Mouse (Mus musculus) splenic B cell, adult 2 months (primary cell): ENCODE measurements around the gene Irak2.

Experiments used
- DNase-seq: peaks from one replicate; pipeline ENCODE4 v3.0.0-alpha.2; 2011; ENCODE audit warnings: low read depth, low spot score
- H3K27me3 ChIP-seq: 2 replicates; pipeline ENCODE4 v1.6.1; 2012; ENCODE audit warnings: mild to moderate bottlenecking, low read length, moderate library complexity, mixed read lengths; ENCODE audit not compliant: control insufficient read depth, poor library complexity, insufficient read depth, severe bottlenecking
- H3K36me3 ChIP-seq: 2 replicates; pipeline ENCODE4 v1.6.1; 2012; ENCODE audit warnings: mild to moderate bottlenecking, low read length, moderate library complexity, mixed read lengths; ENCODE audit not compliant: control insufficient read depth, poor library complexity, insufficient read depth, severe bottlenecking

Gene Irak2

DNA sequence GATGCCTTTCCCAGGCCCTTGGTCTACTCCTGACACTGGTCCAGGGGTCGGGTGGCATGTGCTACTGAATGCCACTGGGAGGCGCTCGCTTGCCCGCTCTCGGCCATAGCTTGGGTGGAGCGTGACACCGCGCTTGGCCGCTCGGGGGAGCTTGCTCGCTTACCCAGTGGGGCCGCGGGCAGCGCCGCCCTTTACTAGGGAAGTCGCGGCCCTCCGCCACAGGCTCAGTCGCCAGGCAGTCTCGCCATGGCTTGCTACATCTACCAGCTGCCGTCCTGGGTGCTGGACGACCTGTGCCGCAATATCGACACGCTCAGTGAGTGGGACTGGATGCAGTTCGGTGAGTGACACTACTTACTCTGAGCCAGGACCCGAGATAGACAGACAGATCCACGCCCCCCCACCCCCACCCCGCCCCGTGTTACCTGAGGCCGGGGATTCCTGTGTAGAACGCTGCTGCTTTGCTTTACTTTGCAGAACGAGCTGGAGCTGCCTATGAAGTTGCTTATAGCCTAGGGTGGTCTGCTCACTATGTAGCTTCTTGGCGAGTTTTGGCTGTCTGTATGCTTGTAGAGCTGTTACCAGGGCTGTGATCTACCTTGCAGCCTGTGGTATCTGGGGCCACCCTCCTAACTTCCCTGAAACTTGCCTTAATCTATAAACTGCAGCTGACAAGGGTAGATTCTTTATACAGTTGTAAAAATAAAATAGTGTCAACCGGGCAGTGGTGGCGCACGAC is at the start of gene Irak2:
TSS of gene Irak2 (plus strand) at position 166 of the 739 bp plus-strand sequence.
- Histone ChIP-seq H3K27me3 (no peaks in the 10 kb centered on the region), H3K36me3 (0 out of 2 replicates have a peak, but pooled peaks cover 2% of the 10 kb centered on the region)
- DNase-seq: peak; percentile 96

DNA sequence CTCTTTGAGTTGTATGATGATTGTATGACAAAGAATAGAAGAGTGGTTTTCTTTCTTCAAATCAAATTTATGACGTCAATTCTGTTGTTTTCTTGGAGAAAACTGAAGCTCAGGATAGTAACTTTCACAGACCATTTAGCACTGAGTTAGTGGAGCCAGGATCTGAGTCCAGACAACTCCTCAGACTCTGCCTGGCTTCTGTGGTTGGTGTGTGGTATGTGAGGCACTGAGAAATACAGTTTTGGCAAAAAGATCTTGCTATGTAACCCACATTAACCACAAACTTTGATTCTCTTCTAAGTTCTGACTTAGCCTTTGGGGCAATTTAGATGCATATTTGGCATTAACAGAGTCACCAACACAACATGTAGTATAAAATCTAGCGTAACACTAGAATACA is 45.6 kb upstream of the Irak2 start:
- no peak for DNase-seq
- Histone ChIP-seq H3K36me3 (no peaks in the 10 kb centered on the region), H3K27me3 (no peaks in the 10 kb centered on the region)

- DNase-seq: no peak
- Histone ChIP-seq H3K27me3 (no peaks in the 10 kb centered on the region), H3K36me3 (no peaks in the 10 kb centered on the region)
Observed at GRCm38 (mm10) chr6:113597945-113598344, 40.3 kb upstream of the Irak2 start.

GRCm38 (mm10) chr6:113599833-113600232 is 38.4 kb upstream of the Irak2 start:
- DNase-seq: no peak
- Histone ChIP-seq H3K27me3 (no peaks in the 10 kb centered on the region), H3K36me3 (no peaks in the 10 kb centered on the region)

DNA sequence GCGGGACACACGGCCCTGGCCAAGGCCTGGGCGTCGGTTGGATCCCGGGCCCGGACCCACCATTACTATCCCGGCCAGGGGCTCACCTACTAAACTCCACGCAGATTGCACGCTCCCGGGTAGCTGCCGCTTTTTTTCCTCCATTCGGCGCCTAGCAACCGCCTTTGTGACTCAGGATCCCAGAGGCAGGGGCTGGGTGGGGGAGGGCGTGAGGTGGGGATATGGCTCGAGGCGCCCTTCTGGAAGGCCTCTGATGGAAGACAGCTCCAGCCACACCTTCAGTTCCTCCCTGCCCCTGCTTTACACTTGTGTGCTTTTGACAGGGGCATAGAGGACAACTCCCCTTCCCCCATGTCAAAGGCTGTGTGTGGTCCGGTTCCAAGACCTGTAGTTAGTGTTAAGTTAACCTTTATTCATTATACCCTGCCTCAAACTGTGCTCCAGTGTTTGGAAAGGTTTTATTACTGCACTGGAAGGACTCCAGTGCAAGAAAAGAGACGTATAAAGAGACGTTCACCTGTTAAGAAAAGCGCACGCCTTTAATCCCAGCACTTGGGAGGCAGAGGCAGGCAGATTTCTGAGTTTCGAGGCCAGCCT is 37.6 kb upstream of the Irak2 start, which contains the start of gene Fancd2os:
TSS of gene Fancd2os (minus strand) at position 173 of the 597 bp plus-strand sequence.
- DNase-seq: no peak
- Histone ChIP-seq H3K36me3 (no peaks in the 10 kb centered on the region), H3K27me3 (no peaks in the 10 kb centered on the region)

GRCm38 (mm10) chr6:113602821-113603220 is 35.4 kb upstream of the Irak2 start:
- no peak for DNase-seq
- H3K36me3 ChIP-seq: no peaks in the 10 kb centered on the region

GRCm38 (mm10) chr6:113603993-113604392 is 34.3 kb upstream of the Irak2 start:
- H3K36me3 ChIP-seq: no peaks in the 10 kb centered on the region; the same call in 1 of the 2 replicates
- H3K27me3 ChIP-seq: no peaks in the 10 kb centered on the region
- no peak for DNase-seq

More at GRCm38 (mm10) chr6:113602821-113603220, 35.4 kb upstream of the Irak2 start:
- no peaks in the 10 kb centered on the region for H3K27me3 ChIP-seq

DNA sequence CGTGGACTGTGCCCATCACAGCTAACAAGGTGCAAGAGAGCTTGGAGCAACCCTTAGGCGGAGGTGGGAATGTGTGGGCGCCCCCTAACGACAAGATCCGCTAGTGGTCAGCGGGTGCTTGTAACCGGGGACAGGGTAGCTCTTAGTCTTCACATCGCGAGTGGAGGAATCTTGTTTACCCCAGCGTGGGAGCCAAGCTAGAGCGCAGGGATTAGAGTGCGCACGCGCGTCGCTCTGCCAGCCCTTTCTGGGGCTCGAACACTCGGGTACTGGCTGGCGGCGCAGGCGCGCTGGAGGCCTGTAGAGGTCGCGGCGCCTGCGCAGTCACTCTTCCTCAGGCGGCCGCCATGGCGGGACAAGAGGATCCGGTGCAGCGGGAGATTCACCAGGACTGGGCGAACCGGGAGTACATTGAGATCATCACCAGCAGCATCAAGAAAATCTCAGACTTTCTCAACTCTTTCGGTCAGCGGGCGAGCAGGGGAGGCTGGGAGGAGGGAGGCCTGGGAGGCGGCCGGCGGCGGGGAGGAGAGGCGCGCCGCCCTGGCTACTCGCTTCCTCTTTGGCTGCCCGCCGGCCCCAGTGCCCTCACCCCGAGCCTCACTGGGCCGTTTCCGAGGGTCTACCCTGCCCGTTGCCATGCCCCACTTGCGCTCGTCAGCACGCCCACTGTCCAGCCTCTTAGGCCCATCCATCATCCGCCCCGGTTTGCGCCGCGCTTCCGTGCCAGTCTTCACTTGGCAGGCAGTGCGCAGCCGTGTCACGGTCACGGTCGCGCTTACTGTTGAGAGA is 33.6 kb upstream of the Irak2 start, which contains the start of gene Brk1:
TSS of gene Brk1 (plus strand) at position 341 of the 792 bp plus-strand sequence.
- DNase-seq: peak; percentile 91
- Histone ChIP-seq H3K36me3 (no peaks in the 10 kb centered on the region; the same call in 1 of the 2 replicates), H3K27me3 (no peaks in the 10 kb centered on the region)

DNA sequence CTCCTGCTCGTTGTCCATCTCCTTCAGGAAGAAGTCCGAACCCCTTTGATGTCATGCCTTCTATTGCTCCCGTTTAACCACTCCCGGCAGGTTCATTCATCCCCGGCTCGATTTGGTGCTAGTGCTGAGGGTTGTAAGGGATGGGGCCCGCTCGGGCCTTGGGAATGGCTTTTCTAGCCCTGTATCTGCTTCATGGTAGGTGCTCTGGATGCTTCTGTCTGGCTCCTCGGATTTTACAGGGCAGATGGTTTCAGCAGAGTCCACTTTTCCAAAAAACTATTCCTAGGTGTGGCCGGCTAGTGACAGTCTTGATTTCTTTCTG is 33.1 kb upstream of the Irak2 start:
- no peak for DNase-seq
- H3K36me3 ChIP-seq: no peaks in the 10 kb centered on the region; the same call in 1 of the 2 replicates

DNA sequence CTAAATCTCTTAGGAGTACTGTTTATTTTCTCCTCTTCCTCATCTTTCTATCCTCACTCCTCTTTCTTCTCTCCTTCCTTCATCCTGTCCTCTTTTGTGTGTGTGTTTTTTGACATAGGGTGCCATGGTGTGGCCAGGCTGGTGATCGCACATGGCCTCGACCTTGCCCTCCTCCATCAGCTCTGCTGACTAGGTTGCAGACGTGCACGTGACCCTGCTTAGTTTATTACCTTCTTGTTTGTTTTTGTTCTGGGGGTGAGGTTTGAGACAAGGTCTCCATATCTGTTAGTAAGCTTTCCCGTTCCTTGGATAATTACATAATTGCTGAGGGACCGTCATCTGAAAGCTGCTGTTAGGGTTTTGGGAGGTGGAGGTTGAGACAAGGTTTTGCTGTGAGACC is 29.4 kb upstream of the Irak2 start:
- H3K27me3 ChIP-seq: no peaks in the 10 kb centered on the region
- H3K36me3 ChIP-seq: no peaks in the 10 kb centered on the region; the same call in 1 of the 2 replicates
- DNase-seq: no peak

More for the DNA sequence above, 33.1 kb upstream of the Irak2 start:
- H3K27me3 ChIP-seq: no peaks in the 10 kb centered on the region

- DNase-seq: no peak
- H3K27me3 ChIP-seq: no peaks in the 10 kb centered on the region
- no peaks in the 10 kb centered on the region; the same call in 1 of the 2 replicates for H3K36me3 ChIP-seq
Observed at GRCm38 (mm10) chr6:113609293-113609692, 29.0 kb upstream of the Irak2 start.

- no peaks in the 10 kb centered on the region for H3K27me3 ChIP-seq
- no peak for DNase-seq
- H3K36me3 ChIP-seq: peaks cover 12% of the 10 kb centered on the region; the same call in 1 of the 2 replicates
Observed at GRCm38 (mm10) chr6:113612258-113612969, 25.9 kb upstream of the Irak2 start.

- DNase-seq: no peak
- Histone ChIP-seq H3K36me3 (peaks cover 12% of the 10 kb centered on the region; the same call in 1 of the 2 replicates), H3K27me3 (no peaks in the 10 kb centered on the region)
Observed at GRCm38 (mm10) chr6:113614152-113614551, 24.1 kb upstream of the Irak2 start.

- peaks cover 12% of the 10 kb centered on the region; the same call in 1 of the 2 replicates for H3K36me3 ChIP-seq
- no peaks in the 10 kb centered on the region for H3K27me3 ChIP-seq
- DNase-seq: no peak
Observed at GRCm38 (mm10) chr6:113614997-113615396, 23.3 kb upstream of the Irak2 start.
